Mouse (Mus musculus) forebrain, embryonic 16.5 days (tissue): ENCODE measurements around the gene Tnrc18. TPM values are rescaled to one million over a fixed set of nuclear protein-coding genes. Genes with fewer than 3 reads are reported as not detected.

Experiments used
- ATAC-seq: fragments of 200-750 bp; cut with Nextera tagmentation; 2 replicates; pipeline ENCODE4 v1.8.0; 2017; ENCODE audit warnings: mild to moderate bottlenecking, moderate library complexity
- H3K27ac ChIP-seq: fragments of 300-500 bp; sonication (generic); 2 replicates; pipeline ENCODE4 v1.5.1; 2014; ENCODE audit warnings: low read length, control low read depth
- H3K27me3 ChIP-seq: fragments of 300-500 bp; sonication (generic); replicated peaks from 2 replicates; pipeline ENCODE4 v1.6.1; 2014; ENCODE audit warnings: low read length; ENCODE audit not compliant: control insufficient read depth, insufficient read depth
- H3K36me3 ChIP-seq: fragments of 300-500 bp; sonication (generic); 2 replicates; pipeline ENCODE4 v1.6.1; 2014; ENCODE audit not compliant: control insufficient read depth, insufficient read depth
- H3K4me1 ChIP-seq: fragments of 300-500 bp; sonication (generic); replicated peaks from 2 replicates; pipeline ENCODE4 v1.6.1; 2014; ENCODE audit warnings: low read length; ENCODE audit not compliant: control insufficient read depth, insufficient read depth
- H3K4me2 ChIP-seq: fragments of 300-500 bp; sonication (generic); 2 replicates; pipeline ENCODE4 v1.6.1; 2014; ENCODE audit warnings: mild to moderate bottlenecking, low read length, control low read depth
- H3K4me3 ChIP-seq: fragments of 300-500 bp; sonication (generic); replicated peaks from 2 replicates; pipeline ENCODE4 v1.5.1; 2014; ENCODE audit warnings: mild to moderate bottlenecking, low read length, control low read depth
- H3K9ac ChIP-seq: fragments of 300-500 bp; sonication (generic); replicated peaks from 2 replicates; pipeline ENCODE4 v1.6.1; 2014; ENCODE audit warnings: low read depth, low read length, control low read depth
- H3K9me3 ChIP-seq: fragments of 300-500 bp; sonication (generic); 2 replicates; pipeline ENCODE4 v1.6.1; 2016; ENCODE audit warnings: low read length; ENCODE audit not compliant: control insufficient read depth
- WGBS: fragments of 180-500 bp; shearing (Covaris S2); extraction: QIAGEN DNeasy Blood & Tissue Kit; methylation state at CpG from one replicate; pipeline ENCODE4 v1.1.7; 2014; 5-methylcytosine and 5-hydroxymethylcytosine counted together
- polyA plus RNA-seq: library from polyadenylated mRNA; unstranded; fragments of >200 nt; fragmentation: Nextera tagmentation; extraction: Ambion mirVana; gene quantifications from 2 replicates; pipeline ENCODE4 v1.2.1, GENCODE M21; 2015

The Tnrc18 gene
- polyA plus RNA-seq, 1 experiment from 2014 or later, result 40.4 TPM

DNA sequence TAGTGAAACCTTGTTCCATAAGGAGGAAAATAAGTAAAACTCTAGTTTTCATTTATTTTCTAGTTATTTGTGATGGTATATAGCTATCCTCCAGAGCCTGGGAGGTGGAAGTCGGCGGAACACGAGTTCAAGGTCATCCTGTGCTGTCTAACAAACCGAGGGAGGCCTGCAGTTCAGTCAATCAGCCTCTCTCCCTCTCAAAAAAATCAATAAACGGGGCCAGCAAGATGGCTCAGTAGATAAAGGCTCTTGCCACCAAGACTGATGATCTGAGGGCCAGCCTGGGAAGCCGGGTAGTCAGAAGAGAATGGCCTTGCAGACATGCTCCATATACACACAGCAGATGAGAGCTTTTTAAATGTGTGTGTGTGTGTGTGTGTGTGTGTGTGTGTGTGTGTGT, 6.6 kb upstream of the Tnrc18 start:
- no peaks in the 10 kb centered on the region for H3K9me3 ChIP-seq
- H3K4me3 ChIP-seq, result peak overlapping the region; percentile 59
- 25% methylated on average over 6 of the region's 6 CpGs for WGBS
- H3K9ac ChIP-seq, result peak overlapping the region; percentile 100
- H3K27me3 ChIP-seq, result no peaks in the 10 kb centered on the region
- H3K36me3 ChIP-seq, result no peaks in the 10 kb centered on the region
- no peak for ATAC-seq
- peak overlapping the region; percentile 92 for H3K4me2 ChIP-seq
- H3K27ac ChIP-seq, result peak overlapping the region; percentile 100
- H3K4me1 ChIP-seq, result peaks cover 41% of the 10 kb centered on the region

- H3K27me3 ChIP-seq, result no peaks in the 10 kb centered on the region
- ATAC-seq, result peak; percentile 32
- peak overlapping the region; percentile 59 for H3K4me3 ChIP-seq
- 5% methylated on average over 31 of the region's 31 CpGs for WGBS
- H3K27ac ChIP-seq, result peak overlapping the region; percentile 100
- H3K4me2 ChIP-seq, result peak overlapping the region; percentile 92
- peak overlapping the region; percentile 100 for H3K9ac ChIP-seq
- H3K4me1 ChIP-seq, result peaks cover 41% of the 10 kb centered on the region
- H3K9me3 ChIP-seq, result no peaks in the 10 kb centered on the region
- H3K36me3 ChIP-seq, result no peaks in the 10 kb centered on the region
Measured at GRCm38 (mm10) chr5:142823096-142824062, 5.9 kb upstream of the Tnrc18 start.

GRCm38 (mm10) chr5:142822286-142823095, 5.0 kb upstream of the Tnrc18 start:
- Histone ChIP-seq H3K4me2 (peak overlapping the region; percentile 92), H3K4me1 (peaks cover 41% of the 10 kb centered on the region), H3K27me3 (no peaks in the 10 kb centered on the region), H3K27ac (peak overlapping the region; percentile 100), H3K4me3 (peak overlapping the region; percentile 59), H3K9ac (peak overlapping the region; percentile 100), H3K36me3 (no peaks in the 10 kb centered on the region), H3K9me3 (no peaks in the 10 kb centered on the region)
- ATAC-seq, result no peak
- under 1% methylated on average over 34 of the region's 36 CpGs for WGBS

DNA sequence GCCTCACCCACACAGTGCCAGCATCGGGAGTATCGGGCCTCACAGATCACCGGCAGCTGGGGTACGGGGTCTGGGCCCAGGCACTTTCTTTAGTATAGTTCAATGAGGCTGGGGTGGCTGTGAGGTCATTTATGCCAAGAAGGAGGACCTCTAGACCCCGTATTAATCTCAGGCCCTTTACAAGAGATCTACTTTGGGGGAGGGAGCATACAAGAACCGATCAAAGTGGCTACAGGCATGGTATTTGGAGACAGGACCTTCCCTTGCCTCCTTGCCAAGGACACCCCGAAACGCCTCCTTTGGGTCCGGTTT, 4.5 kb upstream of the Tnrc18 start:
- Histone ChIP-seq H3K4me2 (peak overlapping the region; percentile 92), H3K9me3 (no peaks in the 10 kb centered on the region), H3K27me3 (no peaks in the 10 kb centered on the region), H3K4me1 (peaks cover 41% of the 10 kb centered on the region), H3K4me3 (peak overlapping the region; percentile 59), H3K9ac (peak overlapping the region; percentile 100), H3K36me3 (no peaks in the 10 kb centered on the region), H3K27ac (peak overlapping the region; percentile 100)
- WGBS, result under 1% methylated on average over 9 of the region's 9 CpGs
- ATAC-seq, result no peak

DNA sequence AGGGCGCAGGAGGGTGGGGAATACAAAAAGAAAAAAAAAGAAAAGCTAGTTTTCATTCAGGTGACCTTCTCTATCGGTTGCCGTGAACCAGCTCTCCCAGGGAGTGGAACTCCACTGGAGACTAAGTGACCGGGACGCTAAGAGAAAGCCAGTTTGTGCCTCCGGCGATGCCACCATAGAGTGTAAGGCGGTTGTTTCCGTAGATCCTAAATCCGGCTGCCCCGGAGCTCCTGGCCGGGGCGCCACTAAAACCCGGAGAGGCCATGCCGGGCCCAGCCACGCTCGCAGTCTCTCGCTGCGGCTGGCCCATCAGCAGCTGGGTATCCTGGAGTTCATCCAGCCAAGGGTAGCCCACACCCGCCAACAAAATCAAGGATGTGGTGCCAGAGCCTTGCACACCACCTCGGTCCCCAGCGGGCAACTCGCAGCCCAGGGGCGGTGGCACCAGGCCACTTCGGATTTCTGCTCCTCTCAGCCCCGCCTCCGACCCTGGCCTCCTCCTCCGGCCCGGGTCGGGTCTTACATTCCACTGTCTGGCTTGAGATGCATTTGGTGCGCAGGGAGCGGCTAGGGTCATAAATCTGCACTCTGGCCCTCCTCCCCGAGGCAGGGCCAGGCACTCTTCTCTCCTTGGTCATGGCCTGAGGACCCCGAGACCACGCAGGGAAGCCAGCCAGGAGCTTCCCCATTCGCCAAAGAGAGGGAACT, 4.0 kb upstream of the Tnrc18 start:
- peak overlapping the region; percentile 100 for H3K9ac ChIP-seq
- H3K4me1 ChIP-seq, result peaks cover 41% of the 10 kb centered on the region
- H3K36me3 ChIP-seq, result no peaks in the 10 kb centered on the region
- H3K4me3 ChIP-seq, result peak overlapping the region; percentile 59
- peak overlapping the region; percentile 100 for H3K27ac ChIP-seq
- peak overlapping the region; percentile 92 for H3K4me2 ChIP-seq
- no peaks in the 10 kb centered on the region for H3K27me3 ChIP-seq
- no peaks in the 10 kb centered on the region for H3K9me3 ChIP-seq
- WGBS, result 0% methylated on average over 36 of the region's 36 CpGs
- peak; percentile 7 for ATAC-seq

DNA sequence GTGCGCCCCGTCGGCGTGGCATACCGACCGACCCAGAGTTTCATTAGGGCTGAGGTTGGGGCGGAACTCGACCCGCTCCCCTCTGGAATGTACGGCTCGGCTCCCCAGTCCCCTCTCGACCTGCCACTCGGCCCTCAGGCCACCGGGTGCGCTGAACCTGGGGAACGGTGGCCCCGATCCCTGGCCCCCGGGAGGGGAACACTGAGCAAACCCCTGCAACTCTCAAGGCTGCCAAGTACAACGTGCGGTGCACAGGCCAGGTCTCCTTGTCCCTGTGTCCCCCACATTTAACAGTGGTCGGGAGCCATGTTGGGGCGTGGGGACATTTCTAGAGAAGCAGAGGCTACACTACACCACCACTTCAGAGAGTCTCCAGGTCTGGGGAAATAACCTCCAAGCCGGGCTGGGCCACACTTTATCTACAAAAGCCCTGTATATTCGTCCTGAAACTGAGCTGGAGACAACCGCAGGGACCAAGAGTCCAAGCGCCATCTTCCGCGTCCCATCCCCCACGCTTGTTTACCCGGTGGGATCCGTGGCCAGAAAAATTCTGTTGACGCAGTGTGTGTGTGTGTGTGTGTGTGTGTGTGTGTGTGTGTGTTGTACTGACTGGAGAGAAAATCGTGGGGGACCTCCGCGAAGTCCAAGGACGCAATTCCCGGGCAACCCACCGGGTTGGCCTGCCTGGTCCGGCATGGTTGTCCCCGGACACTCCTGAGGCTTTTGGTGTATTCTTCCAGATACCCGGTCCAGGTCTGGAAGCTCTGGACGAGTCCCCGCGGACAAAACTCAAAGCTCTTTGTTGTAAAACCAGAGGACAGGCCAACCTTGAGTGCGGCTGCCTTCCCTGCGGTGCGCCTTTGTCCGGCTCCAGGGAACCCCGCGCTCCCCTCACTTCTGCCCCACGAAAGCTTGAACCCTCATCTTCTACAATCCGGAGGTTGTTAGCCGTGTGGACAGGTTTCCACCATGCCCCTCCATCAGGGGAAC, 3.1 kb upstream of the Tnrc18 start:
- H3K9ac ChIP-seq, result peak overlapping the region; percentile 100
- H3K27ac ChIP-seq, result peak overlapping the region; percentile 100
- H3K4me2 ChIP-seq, result peak overlapping the region; percentile 92
- WGBS, result under 1% methylated on average over 53 of the region's 53 CpGs
- no peak for ATAC-seq
- H3K4me3 ChIP-seq, result peak overlapping the region; percentile 59
- peaks cover 39% of the 10 kb centered on the region for H3K4me1 ChIP-seq
- H3K36me3 ChIP-seq, result no peaks in the 10 kb centered on the region
- H3K27me3 ChIP-seq, result no peaks in the 10 kb centered on the region
- H3K9me3 ChIP-seq, result no peaks in the 10 kb centered on the region

DNA sequence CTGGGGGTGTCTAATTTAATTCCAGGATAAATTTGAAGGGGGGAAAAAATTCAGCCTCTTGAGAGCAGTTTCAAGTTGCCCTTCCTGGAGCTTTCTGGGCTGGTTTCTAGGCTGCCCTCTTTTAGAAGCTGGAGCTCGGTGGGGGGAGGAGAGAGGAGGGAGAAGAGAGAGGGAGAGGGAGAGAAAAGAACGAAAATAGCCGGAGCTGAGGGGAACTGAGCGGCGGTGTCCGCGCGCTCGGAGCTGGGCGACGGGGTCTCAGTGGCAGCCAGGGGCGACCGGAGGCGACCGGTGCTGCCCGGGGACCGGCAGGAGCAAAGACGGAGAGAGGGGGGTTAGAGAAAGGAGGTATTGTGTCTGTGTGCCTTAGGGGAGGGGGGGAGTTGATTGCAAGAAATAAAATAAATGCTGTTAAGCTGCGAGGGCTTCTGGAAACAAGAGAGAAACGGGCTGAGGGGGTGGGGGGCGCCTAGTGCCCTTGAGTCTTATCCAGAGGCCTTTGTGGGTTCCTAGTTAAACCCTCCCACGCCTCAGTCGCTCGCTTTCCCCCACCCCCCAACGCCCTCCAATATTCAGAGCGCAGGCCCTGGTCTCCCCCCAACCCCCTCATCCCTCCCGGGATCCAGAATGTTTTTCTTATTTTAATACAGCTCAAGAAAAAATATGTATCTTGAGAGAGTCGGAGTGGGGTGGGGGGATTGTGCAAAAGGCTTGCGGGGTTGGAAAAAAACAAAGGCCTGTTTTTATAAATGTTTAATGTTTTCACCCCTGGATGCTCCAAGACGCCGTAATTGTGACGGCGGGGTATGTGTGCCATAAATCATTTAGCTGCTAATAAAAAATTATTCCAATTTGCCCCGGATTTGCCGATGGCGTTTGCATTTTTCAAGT, 2.2 kb upstream of the Tnrc18 start:
- peaks cover 29% of the 10 kb centered on the region for H3K4me1 ChIP-seq
- H3K4me3 ChIP-seq, result peak overlapping the region; percentile 59
- peak overlapping the region; percentile 100 for H3K27ac ChIP-seq
- WGBS, result under 1% methylated on average over 36 of the region's 36 CpGs
- H3K27me3 ChIP-seq, result no peaks in the 10 kb centered on the region
- H3K9ac ChIP-seq, result peak overlapping the region; percentile 100
- peak overlapping the region; percentile 92 for H3K4me2 ChIP-seq
- peak; percentile 36 for ATAC-seq
- H3K36me3 ChIP-seq, result no peaks in the 10 kb centered on the region
- H3K9me3 ChIP-seq, result no peaks in the 10 kb centered on the region
